Mouse (Mus musculus) CH12.LX (cell line): ENCODE results near the gene Cxcr5. TPM values are rescaled to one million over a fixed set of nuclear protein-coding genes. Genes with fewer than 3 reads are reported as not detected.

ENCODE experiments used
- DNase-seq: peaks from one replicate; pipeline ENCODE4 v3.0.0-alpha.2; 2013; ENCODE audit errors: extremely low read depth
- H3K27ac ChIP-seq: 2 replicates; pipeline ENCODE4 v1.5.1; 2012; ENCODE audit warnings: low read depth, mild to moderate bottlenecking, control low read depth, moderate library complexity; ENCODE audit not compliant: insufficient read depth
- H3K27me3 ChIP-seq: replicated peaks from 2 replicates; pipeline ENCODE3; 2012; ENCODE audit warnings: inconsistent platforms
- H3K36me3 ChIP-seq, 2 experiments: replicated peaks in 1 of 2; 2 replicates each; pipeline versions ENCODE3 to v1.6.1; 2012; ENCODE audit warnings: inconsistent platforms in 1 of 2, low read length in 1 of 2, mild to moderate bottlenecking in 1 of 2, mixed read lengths in 1 of 2, moderate library complexity in 1 of 2; ENCODE audit not compliant: control insufficient read depth in 1 of 2, insufficient read depth in 1 of 2
- H3K4me1 ChIP-seq, 2 experiments: 2 replicates each; pipeline ENCODE4 v1.6.1; 2012; ENCODE audit warnings: inconsistent platforms in 1 of 2, moderate library complexity in 1 of 2; ENCODE audit not compliant: insufficient read depth in 2 of 2, control insufficient read depth in 1 of 2
- H3K4me2 ChIP-seq: 2 replicates; pipeline ENCODE4 v1.6.1; 2012; ENCODE audit warnings: low read depth, mild to moderate bottlenecking, control low read depth; ENCODE audit not compliant: poor library complexity, insufficient read depth, severe bottlenecking
- H3K4me3 ChIP-seq, 3 experiments: fragments of 150-350 bp in 1 of 3; sonication (generic) in 1 of 3; replicated peaks in 1 of 3; 2 replicates each; pipeline versions ENCODE3 to v1.5.1; 2011 to 2012; ENCODE audit warnings: low read depth in 2 of 3, low read length in 2 of 3, mild to moderate bottlenecking in 2 of 3, moderate library complexity in 2 of 3, control low read depth in 1 of 3, improper control_type of control experiment in 1 of 3, inconsistent platforms in 1 of 3, mixed read lengths in 1 of 3; ENCODE audit not compliant: poor library complexity in 1 of 3
- H3K79me2 ChIP-seq: replicated peaks from 2 replicates; pipeline ENCODE4 v1.6.1; 2012; ENCODE audit warnings: mild to moderate bottlenecking, moderate library complexity; ENCODE audit not compliant: control insufficient read depth, poor library complexity, insufficient read depth, severe bottlenecking; ENCODE audit errors: extremely low read depth
- H3K9ac ChIP-seq: 2 replicates; pipeline ENCODE4 v1.6.1; 2012; ENCODE audit warnings: low read depth, mild to moderate bottlenecking, control low read depth, moderate library complexity; ENCODE audit not compliant: insufficient read depth
- H3K9me3 ChIP-seq: replicated peaks from 2 replicates; pipeline ENCODE3; 2012; ENCODE audit warnings: low read length, inconsistent platforms, mixed read lengths
- BHLHE40 ChIP-seq: IDR thresholded peaks from 2 replicates; pipeline ENCODE4 v1.6.1; 2011; ENCODE audit warnings: mild to moderate bottlenecking, low read depth, low read length, improper control_type of control experiment
- CHD1 ChIP-seq: IDR thresholded peaks from 2 replicates; pipeline ENCODE4 v1.6.1; 2012; ENCODE audit warnings: low read depth, low read length, improper control_type of control experiment, inconsistent platforms
- CHD2 ChIP-seq: IDR thresholded peaks from 2 replicates; pipeline ENCODE4 v1.6.1; 2011; ENCODE audit warnings: low read length, improper control_type of control experiment
- HCFC1 ChIP-seq: IDR thresholded peaks from 2 replicates; pipeline ENCODE4 v1.6.1; 2012; ENCODE audit warnings: low read depth, mild to moderate bottlenecking, inconsistent platforms, low read length, improper control_type of control experiment
- JUND ChIP-seq: conservative IDR thresholded peaks from 2 replicates; pipeline ENCODE4 v1.6.1; 2011; ENCODE audit warnings: low read depth, low read length, improper control_type of control experiment
- NELFE ChIP-seq: IDR thresholded peaks from 2 replicates; pipeline ENCODE4 v1.6.1; 2011; ENCODE audit warnings: low read depth, low read length, improper control_type of control experiment
- NRF1 ChIP-seq: IDR thresholded peaks from 2 replicates; pipeline ENCODE4 v1.6.1; 2014; ENCODE audit warnings: low read depth, mild to moderate bottlenecking, inconsistent platforms, low read length, improper control_type of control experiment, moderate library complexity
- PAX5 ChIP-seq: IDR thresholded peaks from 2 replicates; pipeline ENCODE4 v1.6.1; 2012; ENCODE audit warnings: low read length, inconsistent platforms, mixed read lengths
- POLR2A ChIP-seq: IDR thresholded peaks from 2 replicates; pipeline ENCODE4 v1.6.1; 2011; ENCODE audit warnings: low read depth, mild to moderate bottlenecking, improper control_type of control experiment, low read length
- SIN3A ChIP-seq: IDR thresholded peaks from 2 replicates; pipeline ENCODE4 v1.6.1; 2012; ENCODE audit warnings: low read length, improper control_type of control experiment, inconsistent platforms
- ZNF384 ChIP-seq: IDR thresholded peaks from 2 replicates; pipeline ENCODE4 v1.6.1; 2012; ENCODE audit warnings: low read depth, low read length, improper control_type of control experiment, inconsistent platforms
- dilution Hi-C: fragments of 300-500 bp; cut with MboI; formaldehyde crosslinking; loops from 2 replicates; pipeline ENCODE4 v1.14.3; 2020; ENCODE audit warnings: low sequenced_read_pairs; ENCODE audit not compliant: extremely low pct_unique_long_range_greater_than_20kb, extremely low pct_ligation_motif_present
- in situ Hi-C: fragments of 300-500 bp; cut with MboI; formaldehyde crosslinking; loops from 3 replicates; pipeline ENCODE4 v1.14.3; 2019; ENCODE audit warnings: low sequenced_read_pairs, low pct_ligation_motif_present, low pct_unique_long_range_greater_than_20kb, mixed read lengths
- polyA plus RNA-seq: library from polyadenylated mRNA; unstranded; fragments of >175 nt; gene quantifications from 2 replicates; pipeline ENCODE4 v1.2.1, GENCODE M21; 2012; ENCODE audit warnings: low read depth; ENCODE audit not compliant: insufficient read length
- total RNA-seq, 2 experiments: library from RNA; depleted of rRNA; stranded (reverse); fragments of 300-350 nt in 1 of 2; fragments of >200 nt in 1 of 2; gene quantifications; 2 replicates each; pipeline ENCODE4 v1.2.3; 2012 to 2014

Cxcr5 gene
- total and polyA plus RNA-seq, 3 experiments: 30.2 to 93.4 (median 70.5) TPM

DNA sequence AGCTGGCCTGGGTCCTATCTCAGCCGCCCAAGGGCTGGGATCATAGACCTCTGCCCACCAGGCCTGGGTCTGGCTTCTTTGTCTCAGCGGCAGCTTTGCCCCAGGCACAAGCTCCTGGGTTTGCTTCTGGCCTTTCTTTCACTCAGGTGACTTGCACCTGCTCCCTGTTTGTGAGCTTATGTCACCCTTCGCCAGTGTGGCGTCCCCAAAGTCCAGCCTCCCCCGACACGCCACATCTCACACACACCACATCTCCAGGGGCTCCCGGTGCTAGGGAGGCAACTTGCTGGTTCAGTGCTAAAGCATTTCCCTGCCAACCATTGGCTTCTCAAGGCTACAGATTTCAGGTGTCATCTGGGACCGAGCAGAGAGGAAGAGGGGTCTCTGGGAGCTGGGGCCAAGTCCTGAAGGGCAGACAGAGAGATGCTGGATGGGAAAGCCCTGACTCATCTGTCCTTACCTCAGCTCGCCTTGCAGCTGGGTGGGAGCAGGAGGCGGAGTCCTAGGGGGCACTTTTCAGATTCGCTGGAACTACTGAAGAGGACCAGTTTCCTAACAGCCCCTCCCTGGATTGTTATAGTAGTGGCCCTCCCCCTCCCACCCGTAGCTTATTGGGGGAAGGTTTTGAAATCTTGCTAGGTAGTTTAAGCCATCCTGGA lies 64.7 kb downstream of the Cxcr5 start:
- H3K27ac ChIP-seq: no peak overlapping the region
- H3K27me3 ChIP-seq: no peaks in the 10 kb centered on the region
- H3K9ac ChIP-seq: no peak overlapping the region
- peaks cover 75 to 98% of the 10 kb centered on the region in 2 experiments for H3K4me1 ChIP-seq
- H3K79me2 ChIP-seq: no peaks in the 10 kb centered on the region
- H3K4me3 ChIP-seq: peak overlapping the region in 1 of 3 experiments; percentile 16
- TF ChIP-seq BHLHE40 (peak; percentile 59), SIN3A (no peak), HCFC1 (no peak), ZNF384 (no peak)
- H3K4me2 ChIP-seq: no peak overlapping the region
- in situ Hi-C loops: loop anchor here (5.0 kb wide), 1 partner anchor 35 kb away; no protein-coding TSS in a partner anchor
- DNase-seq: no peak
- peaks cover 3 to 24% of the 10 kb centered on the region in 2 experiments for H3K36me3 ChIP-seq
- dilution Hi-C loops: no loop called here
- H3K9me3 ChIP-seq: no peaks in the 10 kb centered on the region

DNA sequence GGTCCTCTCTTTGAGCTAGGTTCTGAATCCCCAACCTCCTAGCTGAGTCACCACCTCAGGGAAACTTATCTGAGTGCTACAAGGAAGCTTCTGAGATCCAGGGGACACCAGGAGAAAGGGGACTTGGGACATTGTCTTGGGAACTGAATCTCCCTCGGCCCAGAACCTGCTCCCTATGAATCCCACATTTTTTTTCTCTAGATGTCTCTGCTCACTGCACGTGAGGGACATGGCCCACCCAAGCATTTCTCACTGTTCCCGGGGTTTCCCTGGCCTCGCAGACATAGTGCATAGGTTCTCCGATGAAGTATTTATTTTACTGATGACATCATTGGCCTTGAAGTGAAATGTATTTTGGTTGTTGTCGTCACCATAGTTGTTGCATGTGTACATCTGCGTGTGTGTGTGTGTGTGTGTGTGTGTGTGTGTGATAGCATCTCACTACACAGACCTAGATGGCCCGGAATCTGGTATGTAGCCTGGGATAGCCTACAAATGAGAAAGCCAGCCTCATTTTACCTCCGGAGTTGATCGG lies 65.8 kb downstream of the Cxcr5 start:
- no peak for TF ChIP-seq ZNF384
- TF ChIP-seq POLR2A: no peak
- no peak for TF ChIP-seq CHD1
- TF ChIP-seq NRF1: no peak
- peak; percentile 58 for TF ChIP-seq BHLHE40
- TF ChIP-seq CHD2: 0 out of 2 replicates have a peak, but pooled peaks have one; percentile 22
- TF ChIP-seq JUND: no peak
- no peak for TF ChIP-seq PAX5
- TF ChIP-seq NELFE: no peak
- TF ChIP-seq, all 38 proteins: peak for 2

More for the DNA sequence above, 65.8 kb downstream of the Cxcr5 start:
- dilution Hi-C loops (no loop called here), in situ Hi-C loops (loop anchor here (5.0 kb wide), 1 partner anchor 34 kb away; no protein-coding TSS in a partner anchor)
- Histone ChIP-seq H3K27me3 (no peaks in the 10 kb centered on the region), H3K4me1 (peaks cover 71 to 98% of the 10 kb centered on the region in 2 experiments), H3K27ac (no peak overlapping the region), H3K9ac (no peak overlapping the region), H3K4me2 (peak overlapping the region; percentile 63; the same call in 1 of the 2 replicates), H3K79me2 (no peaks in the 10 kb centered on the region), H3K4me3 (no peak overlapping the region), H3K36me3 (peaks cover 0 to 21% of the 10 kb centered on the region in 2 experiments), H3K9me3 (no peaks in the 10 kb centered on the region)
- DNase-seq: no peak
